Mouse (Mus musculus) MEL (cell line): Measurements from ENCODE around the gene Derl2. TPM values are rescaled to one million over a fixed set of nuclear protein-coding genes. Genes with fewer than 3 reads are reported as not detected.
A peak's percentile ranks its signal among the peaks of the same experiment; 100 is the strongest.

Experiments
- BHLHE40 ChIP-seq: IDR thresholded peaks from 2 replicates; pipeline ENCODE4 v1.6.1; 2012; ENCODE audit warnings: low read depth, mild to moderate bottlenecking, inconsistent platforms, low read length, improper control_type of control experiment, borderline replicate concordance
- CHD2 ChIP-seq: IDR thresholded peaks from 2 replicates; pipeline ENCODE4 v1.6.1; 2011; ENCODE audit warnings: low read length, improper control_type of control experiment
- E2F4 ChIP-seq: IDR thresholded peaks from 2 replicates; pipeline ENCODE4 v1.6.1; 2011; ENCODE audit warnings: low read depth, low read length, improper control_type of control experiment, borderline replicate concordance
- GATA1 ChIP-seq: IDR thresholded peaks from 2 replicates; pipeline ENCODE4 v1.6.1; 2011; ENCODE audit warnings: low read depth, low read length, improper control_type of control experiment
- MAX ChIP-seq: IDR thresholded peaks from 2 replicates; pipeline ENCODE4 v1.6.1; 2011; ENCODE audit warnings: low read length, improper control_type of control experiment
- MAZ ChIP-seq: IDR thresholded peaks from 2 replicates; pipeline ENCODE4 v1.6.1; 2012; ENCODE audit warnings: low read depth, mild to moderate bottlenecking, inconsistent platforms, low read length, improper control_type of control experiment
- TAL1 ChIP-seq: IDR thresholded peaks from 2 replicates; pipeline ENCODE4 v1.6.1; 2012; ENCODE audit warnings: mild to moderate bottlenecking, inconsistent platforms, low read length, moderate library complexity, mixed read lengths
- TCF12 ChIP-seq: IDR thresholded peaks from 2 replicates; pipeline ENCODE4 v1.6.1; 2014; ENCODE audit warnings: low read depth, mild to moderate bottlenecking, inconsistent platforms, low read length, improper control_type of control experiment, moderate library complexity
- USF1 ChIP-seq: IDR thresholded peaks from 2 replicates; pipeline ENCODE4 v1.6.1; 2014; ENCODE audit warnings: low read depth, mild to moderate bottlenecking, inconsistent platforms, low read length, improper control_type of control experiment, moderate library complexity
- ZKSCAN1 ChIP-seq: IDR thresholded peaks from 2 replicates; pipeline ENCODE4 v1.6.1; 2012; ENCODE audit warnings: low read depth, mild to moderate bottlenecking, inconsistent platforms, low read length, improper control_type of control experiment, moderate library complexity
- polyA plus RNA-seq, 2 experiments: library from polyadenylated mRNA; stranded (reverse) in 1 of 2; unstranded in 1 of 2; fragments of >175 nt in 1 of 2; fragments of >200 nt in 1 of 2; gene quantifications; 2 replicates each; pipeline versions ENCODE4 v1.2.1 to v1.2.4; 2012; ENCODE audit warnings: low replicate concordance in 2 of 2, low read depth in 1 of 2; ENCODE audit not compliant: insufficient read length in 2 of 2, insufficient read depth in 1 of 2, missing spikeins in 1 of 2
- total RNA-seq: library from RNA; depleted of rRNA; stranded (reverse); fragments of 300-350 nt; gene quantifications from 2 replicates; pipeline ENCODE4 v1.2.3, GENCODE M21; 2012; rRNA removed

The Derl2 gene
- total and polyA plus RNA-seq, 3 experiments, result 32.8 TPM; not detected in 1

DNA sequence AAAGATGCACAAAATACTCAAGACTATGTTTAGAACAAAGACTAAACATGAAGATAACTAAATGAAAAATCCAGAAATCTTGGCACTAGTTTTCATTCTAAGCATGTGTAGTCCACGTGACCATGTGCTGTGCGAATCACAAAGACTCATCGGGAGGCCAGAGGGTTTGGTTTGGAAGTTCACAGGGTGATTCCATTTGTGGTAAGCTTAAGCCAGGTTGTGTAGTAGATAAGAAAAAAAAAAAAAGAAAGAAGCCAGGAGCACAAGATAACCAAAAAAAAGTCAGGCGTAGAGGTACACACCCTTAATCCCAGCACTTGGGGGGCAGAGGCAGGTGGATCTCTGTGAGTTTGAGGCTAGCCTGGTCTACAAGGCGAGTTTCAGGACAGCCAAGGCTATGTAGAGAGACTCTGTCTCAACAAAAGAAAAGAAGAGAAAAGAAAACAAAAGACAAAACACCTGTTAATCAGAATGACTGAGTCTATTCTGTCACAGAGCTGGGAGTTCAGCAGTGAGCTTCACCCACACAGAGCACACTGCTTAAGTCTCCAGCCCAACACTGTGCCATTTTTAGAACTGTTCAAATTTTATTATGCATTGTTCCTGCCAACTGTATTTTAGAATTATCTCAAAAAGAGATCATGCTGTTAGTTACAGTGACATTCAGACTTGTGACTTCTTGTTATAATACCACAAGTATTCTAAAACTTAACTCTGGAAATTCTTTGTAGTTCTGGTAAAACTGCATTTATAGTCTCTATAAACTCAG lies 58.7 kb downstream of the Derl2 start (continued):
- no peak for TF ChIP-seq ZKSCAN1
- no peak for TF ChIP-seq CHD2
- TF ChIP-seq MAX, result 0 out of 2 replicates have a peak, but pooled peaks have one; percentile 6
- peak; percentile 44; the same call in 1 of the 2 replicates for TF ChIP-seq GATA1
- no peak for TF ChIP-seq BHLHE40
- TF ChIP-seq E2F4, result no peak
- TF ChIP-seq MAZ, result no peak
- TF ChIP-seq TAL1, result peak; percentile 48
- TF ChIP-seq TCF12, result peak; percentile 72
- TF ChIP-seq USF1, result no peak

Other genes with a start within 250 kb of the Derl2 start
- not detected in 2 replicates for gene Scimp, start 207.3 kb downstream of the Derl2 start, total RNA-seq
- gene Scimp, start 207.3 kb downstream of the Derl2 start, polyA plus RNA-seq, result not detected
- 34.3 and 35.6 TPM in 2 replicates for gene Rabep1, start 175.1 kb downstream of the Derl2 start, total RNA-seq
- gene Rabep1, start 175.1 kb downstream of the Derl2 start, polyA plus RNA-seq, result 10 to 100 TPM; 24.2 to 72.2 TPM
- gene Nup88, start 49.9 kb downstream of the Derl2 start, total RNA-seq, result 49.8 and 56.3 TPM in 2 replicates
- 10 to 100 TPM in 1 of 2 experiments, not detected in 1; 72.5 TPM for gene Nup88, start 49.9 kb downstream of the Derl2 start, polyA plus RNA-seq
- gene Rpain, start 49.6 kb downstream of the Derl2 start, total RNA-seq, result 55.8 and 60.8 TPM in 2 replicates
- gene Rpain, start 49.6 kb downstream of the Derl2 start, polyA plus RNA-seq, result 10 to 100 TPM in 1 of 2 experiments, not detected in 1; 93.5 TPM
- gene C1qbp, start 36.8 kb downstream of the Derl2 start, total RNA-seq, result 164 and 188 TPM in 2 replicates
- 100 to 1,000 TPM in 1 of 2 experiments, not detected in 1; 614 TPM for gene C1qbp, start 36.8 kb downstream of the Derl2 start, polyA plus RNA-seq
- 40.2 and 49.8 TPM in 2 replicates for gene Dhx33, start 15.4 kb downstream of the Derl2 start, total RNA-seq
- gene Dhx33, start 15.4 kb downstream of the Derl2 start, polyA plus RNA-seq, result 10 to 100 TPM in 1 of 2 experiments, not detected in 1; 42.6 TPM
- 27.5 and 34.0 TPM in 2 replicates for gene Mis12, start 230 bp downstream of the Derl2 start, total RNA-seq
- 10 to 100 TPM in 1 of 2 experiments, not detected in 1; 17.2 TPM for gene Mis12, start 230 bp downstream of the Derl2 start, polyA plus RNA-seq
- 0.10 and 0.15 TPM in 2 replicates for gene 6330403K07Rik, start 13.7 kb upstream of the Derl2 start, total RNA-seq
- under 1 TPM in 1 of 2 experiments, not detected in 1; 0.82 TPM for gene 6330403K07Rik, start 13.7 kb upstream of the Derl2 start, polyA plus RNA-seq
- gene Nlrp1a, start 124.9 kb upstream of the Derl2 start, total RNA-seq, result not detected in 2 replicates
- not detected for gene Nlrp1a, start 124.9 kb upstream of the Derl2 start, polyA plus RNA-seq
- gene Nlrp1b, start 210.9 kb upstream of the Derl2 start, total RNA-seq, result not detected in 2 replicates
- not detected for gene Nlrp1b, start 210.9 kb upstream of the Derl2 start, polyA plus RNA-seq